Mouse (Mus musculus) liver, adult (tissue): Measurements from ENCODE around the gene Btbd11.

Source experiments
- GATA4 ChIP-seq: IDR thresholded peaks from 2 replicates; pipeline ENCODE4 v1.6.1; 2014; ENCODE audit warnings: mild to moderate bottlenecking, low read length; ENCODE audit not compliant: insufficient replicate concordance

The Btbd11 gene

DNA sequence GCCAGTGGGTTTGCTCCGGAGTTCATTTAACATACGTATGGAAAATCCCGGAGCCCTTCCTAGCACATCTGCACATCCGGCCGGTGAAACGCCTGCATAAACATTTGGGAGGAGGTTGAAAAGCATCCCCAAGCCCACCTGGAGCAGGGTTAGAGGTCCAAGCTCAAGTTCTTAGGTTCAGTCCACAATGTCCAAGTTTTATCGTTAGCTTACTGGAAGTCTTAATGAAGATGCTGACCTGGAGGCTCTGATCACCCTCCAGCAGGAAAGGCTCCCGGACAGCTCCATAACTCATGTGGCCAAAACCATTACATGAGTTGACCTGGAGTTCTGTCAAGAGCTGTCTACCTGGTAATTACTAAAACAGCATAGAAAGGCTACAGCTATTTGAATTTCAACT, 109.7 kb downstream of the Btbd11 start:
- TF ChIP-seq GATA4: no peak

DNA sequence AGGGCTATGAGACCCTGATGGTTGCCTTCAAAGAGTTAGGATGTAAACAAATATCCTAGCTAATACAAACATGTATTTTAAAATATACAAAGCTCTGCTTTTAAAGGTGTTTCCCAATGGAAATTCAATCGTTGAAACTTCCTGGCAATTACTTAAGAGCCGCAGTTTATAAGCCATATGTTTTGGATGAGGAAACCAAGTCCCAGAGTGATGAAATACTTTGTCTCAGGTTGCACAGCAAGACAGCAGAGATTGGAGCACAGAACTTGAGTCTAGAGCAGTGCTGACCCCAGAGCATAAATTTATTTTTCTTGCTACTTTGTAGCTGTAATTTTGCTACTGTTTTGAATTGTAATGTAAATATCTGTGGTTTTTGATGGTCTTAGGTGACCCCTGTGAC, 110.4 kb downstream of the Btbd11 start:
- TF ChIP-seq GATA4: no peak

DNA sequence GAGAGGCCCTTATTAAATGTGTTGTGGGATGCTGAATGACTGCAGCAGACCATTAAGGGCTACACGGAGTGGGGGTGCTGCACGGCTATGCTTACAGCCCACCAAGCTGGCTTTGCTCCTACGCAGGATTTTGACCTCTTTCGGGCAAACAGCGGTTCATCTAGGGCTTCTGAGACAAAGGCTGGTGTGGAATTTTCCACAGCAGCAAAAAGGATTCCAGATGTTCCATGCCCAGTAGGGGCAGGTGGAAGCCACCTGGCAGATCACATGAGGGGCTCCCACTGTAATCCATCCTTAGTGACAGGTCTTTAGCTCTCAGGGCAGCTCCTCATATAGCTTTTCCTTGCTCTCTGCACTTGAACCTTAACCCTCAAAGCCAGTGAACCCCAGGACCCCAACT, 111.3 kb downstream of the Btbd11 start:
- no peak for TF ChIP-seq GATA4

DNA sequence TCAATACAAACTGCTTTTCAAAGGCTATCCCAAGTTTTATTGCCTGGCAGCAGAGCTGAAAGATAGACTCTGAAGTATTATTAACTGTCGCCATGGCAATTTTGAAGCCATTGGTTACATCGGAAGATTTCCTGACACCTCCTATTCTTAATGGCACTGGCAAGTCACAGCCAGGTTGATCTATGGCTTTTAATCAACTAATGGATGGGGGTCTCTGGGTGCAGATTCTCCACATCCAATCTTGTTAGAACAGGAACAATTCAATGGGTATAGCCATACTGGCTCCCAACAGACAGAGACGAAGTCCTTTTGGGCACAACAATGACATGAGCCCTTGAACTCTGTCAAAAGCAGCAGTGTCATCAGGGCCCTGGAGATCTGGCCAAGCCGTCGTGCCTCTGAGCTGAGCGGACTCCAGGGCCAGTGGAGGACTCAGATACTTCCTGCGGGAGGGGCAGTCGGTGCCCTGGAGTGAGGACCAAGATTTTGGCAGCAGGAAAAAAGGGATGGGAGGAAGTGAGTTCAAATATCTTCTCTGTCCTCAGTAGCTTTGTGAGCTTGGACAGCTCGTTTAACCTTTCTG, 114.0 kb downstream of the Btbd11 start:
- no peak for TF ChIP-seq GATA4

DNA sequence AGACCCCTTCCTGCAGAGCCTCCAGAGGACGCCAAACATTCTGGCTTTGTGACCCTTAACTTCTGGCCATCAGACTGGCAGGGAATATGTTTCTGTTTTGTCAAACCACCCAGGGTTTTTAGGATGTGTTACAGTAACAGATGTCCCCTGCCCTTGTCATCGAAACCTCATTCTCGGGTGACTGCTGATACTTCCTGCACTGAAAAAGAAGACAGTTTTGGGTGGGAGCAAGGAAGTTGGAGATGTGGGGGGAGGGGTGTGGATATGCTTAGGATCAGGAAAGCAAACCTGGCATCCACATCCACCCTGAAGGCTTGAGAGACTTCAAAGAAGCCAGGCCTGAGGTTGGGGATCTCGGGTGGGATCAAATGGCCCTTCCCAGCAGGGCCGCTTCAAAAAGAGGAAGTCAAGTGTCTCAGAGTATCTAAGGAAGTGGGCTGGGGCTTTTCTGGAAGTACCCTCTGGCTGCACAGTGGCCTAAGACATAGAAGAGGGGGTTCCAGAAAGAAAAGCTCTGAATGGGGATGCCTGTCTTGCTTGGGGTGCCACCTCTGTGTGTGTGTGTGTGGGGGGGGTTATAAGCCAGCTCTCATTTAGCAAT, 115.5 kb downstream of the Btbd11 start:
- no peak for TF ChIP-seq GATA4

DNA sequence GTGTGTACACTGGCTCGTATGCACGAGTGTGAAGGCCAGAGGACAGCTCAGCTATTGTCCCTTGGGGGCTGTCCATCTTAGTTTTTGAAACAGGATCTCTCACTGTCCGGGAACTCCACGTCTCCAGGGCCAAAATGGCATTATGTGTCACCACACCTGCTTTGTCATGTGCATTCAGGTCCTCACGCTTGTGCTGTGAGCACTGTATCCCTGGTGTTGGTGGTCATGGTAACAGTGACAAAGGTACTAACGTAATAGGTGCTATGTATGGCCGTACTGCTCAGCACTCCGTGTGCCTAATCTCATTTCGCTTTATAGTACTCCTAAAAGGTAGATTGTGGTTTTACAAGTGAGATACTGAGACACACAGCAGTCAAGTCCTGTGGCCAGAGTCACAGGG, 116.0 kb downstream of the Btbd11 start:
- TF ChIP-seq GATA4: no peak

DNA sequence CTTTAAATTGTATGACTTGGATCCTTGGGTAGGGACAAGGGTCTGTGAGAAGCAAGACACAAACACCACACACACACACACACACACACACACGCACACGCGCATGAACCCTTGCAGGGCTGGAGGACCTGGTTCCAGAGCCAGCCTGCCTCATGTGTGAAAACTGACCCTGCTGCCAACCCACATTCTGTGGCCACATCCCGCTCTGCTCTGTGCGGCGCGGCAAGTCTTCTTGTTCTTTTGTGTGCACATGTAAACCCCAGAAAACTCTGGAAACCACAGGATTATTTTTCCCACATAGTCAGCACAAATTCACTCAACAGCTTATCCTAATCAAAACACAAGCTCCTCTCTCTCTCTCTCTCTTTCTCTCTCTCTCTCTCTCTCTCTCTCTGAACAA, 116.8 kb downstream of the Btbd11 start:
- TF ChIP-seq GATA4: no peak

DNA sequence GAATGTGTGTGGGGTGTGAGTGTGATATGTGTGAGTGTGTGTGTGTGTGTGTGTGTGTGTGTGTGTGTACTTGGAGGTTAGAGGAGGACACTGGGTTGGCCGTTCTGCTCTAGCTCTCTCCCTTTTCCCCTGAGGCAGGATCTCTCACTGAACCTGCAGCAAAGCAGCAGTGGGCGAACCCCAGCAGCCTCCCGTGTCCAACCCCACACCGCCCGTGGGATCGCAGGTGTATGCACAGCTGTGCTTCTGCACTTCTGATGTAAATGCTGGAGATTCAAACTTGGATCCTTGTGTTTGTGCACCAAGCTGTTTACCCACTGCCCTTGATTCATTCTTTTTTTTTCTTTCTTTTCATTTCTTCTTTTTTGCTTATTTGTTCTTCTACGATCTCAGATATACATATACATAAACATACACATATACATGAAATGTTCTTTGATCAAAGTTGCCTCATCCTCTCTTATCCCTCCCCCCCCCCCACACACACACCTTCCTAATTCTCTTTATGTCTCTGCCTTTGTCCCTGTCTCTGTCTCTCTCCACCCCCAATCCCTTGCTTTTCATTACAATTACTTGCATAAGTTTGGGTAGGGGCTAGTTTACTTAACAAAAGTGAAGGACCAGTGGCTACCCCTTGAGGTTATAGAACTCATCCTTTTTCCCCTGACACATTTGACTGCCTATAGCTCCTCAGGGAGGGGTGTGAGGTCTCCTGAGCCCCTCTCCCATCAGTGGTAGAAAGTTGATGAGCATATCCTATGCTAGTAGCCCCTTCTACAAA, 120.8 kb downstream of the Btbd11 start:
- no peak for TF ChIP-seq GATA4

DNA sequence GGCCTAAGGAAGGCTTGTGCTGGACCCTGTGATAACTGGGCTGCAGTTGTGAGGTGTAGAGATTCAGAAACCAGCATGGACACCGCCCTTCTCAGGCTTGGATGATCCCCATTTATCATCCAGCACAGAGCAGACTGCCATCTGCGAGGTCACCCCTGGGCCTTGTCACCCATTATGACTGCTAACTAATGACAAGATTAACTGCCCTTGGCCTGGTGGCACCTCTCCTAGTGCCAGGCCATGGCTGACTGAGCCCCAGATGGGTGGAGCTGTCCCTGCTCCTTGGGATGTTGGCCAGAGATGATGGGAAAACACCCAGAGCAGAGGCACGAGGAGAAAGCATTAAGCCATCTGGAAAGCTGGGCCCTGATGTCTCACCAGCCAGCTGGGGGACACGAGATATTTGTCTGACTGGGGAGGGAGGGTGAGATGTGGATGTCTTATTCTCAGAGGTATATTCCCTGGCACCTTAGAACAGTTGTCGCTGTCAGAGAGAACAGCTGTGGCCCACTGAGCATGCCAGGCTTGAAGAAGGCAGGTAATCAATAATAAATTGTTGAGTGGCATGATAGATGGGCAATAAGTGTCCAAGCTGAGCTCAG, 121.7 kb downstream of the Btbd11 start:
- TF ChIP-seq GATA4: no peak

DNA sequence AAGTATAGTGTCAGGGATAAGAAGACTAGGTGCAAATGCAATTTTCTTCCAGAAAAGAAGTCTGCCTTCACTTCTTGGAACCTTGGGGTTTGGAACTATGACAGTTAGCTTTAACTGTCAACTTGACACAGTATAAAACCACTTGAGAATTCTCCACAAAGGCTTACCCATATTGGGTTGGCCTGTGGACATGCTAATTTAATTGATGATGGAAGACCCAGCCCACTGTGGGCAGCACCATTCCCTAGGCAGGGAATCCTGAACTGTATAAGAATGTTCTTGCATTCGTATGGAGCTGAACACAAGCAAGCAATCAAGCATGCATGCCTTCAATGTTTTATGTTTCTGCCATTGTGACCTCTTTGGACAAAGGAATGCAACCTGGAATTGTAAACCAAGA, 122.4 kb downstream of the Btbd11 start:
- TF ChIP-seq GATA4: no peak

DNA sequence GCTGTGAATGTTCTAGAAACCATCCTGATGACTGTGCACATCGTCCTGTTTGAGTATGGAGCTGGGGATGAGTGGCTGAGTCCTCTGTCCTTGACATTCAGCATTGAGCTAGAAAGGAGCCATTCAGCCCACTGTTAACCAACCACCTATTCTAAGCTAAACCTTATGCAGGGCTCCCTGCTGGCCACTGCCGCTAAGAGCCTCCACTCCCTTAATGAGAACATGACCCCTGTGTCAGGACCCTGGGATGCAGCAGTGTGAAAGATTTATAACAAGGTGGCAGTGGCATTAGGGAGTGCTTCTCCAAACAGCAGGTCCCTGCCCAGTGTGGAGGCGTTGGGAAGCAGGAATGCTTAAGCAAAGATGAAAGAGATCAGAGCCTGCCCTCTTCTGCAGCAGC, 123.7 kb downstream of the Btbd11 start:
- TF ChIP-seq GATA4: no peak

DNA sequence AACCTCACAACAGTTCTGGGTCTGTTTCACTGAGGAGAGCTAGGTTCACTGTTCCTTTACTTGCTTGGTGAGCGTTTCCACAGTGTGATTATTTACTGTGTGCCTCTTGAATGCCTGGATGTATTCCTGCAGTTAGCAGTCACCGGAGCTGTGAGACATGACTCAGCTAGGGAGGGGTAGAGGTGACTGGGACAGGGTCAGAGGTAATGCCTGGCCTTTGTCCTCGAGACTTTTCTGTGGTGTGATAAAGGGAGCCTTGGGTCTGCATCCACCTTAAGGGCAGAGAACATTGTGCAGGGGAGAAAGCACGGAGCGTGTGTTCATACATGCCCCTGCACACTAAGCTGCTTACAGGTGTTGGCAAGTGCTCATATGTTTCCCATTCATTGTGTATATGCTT, 126.2 kb downstream of the Btbd11 start:
- no peak for TF ChIP-seq GATA4

DNA sequence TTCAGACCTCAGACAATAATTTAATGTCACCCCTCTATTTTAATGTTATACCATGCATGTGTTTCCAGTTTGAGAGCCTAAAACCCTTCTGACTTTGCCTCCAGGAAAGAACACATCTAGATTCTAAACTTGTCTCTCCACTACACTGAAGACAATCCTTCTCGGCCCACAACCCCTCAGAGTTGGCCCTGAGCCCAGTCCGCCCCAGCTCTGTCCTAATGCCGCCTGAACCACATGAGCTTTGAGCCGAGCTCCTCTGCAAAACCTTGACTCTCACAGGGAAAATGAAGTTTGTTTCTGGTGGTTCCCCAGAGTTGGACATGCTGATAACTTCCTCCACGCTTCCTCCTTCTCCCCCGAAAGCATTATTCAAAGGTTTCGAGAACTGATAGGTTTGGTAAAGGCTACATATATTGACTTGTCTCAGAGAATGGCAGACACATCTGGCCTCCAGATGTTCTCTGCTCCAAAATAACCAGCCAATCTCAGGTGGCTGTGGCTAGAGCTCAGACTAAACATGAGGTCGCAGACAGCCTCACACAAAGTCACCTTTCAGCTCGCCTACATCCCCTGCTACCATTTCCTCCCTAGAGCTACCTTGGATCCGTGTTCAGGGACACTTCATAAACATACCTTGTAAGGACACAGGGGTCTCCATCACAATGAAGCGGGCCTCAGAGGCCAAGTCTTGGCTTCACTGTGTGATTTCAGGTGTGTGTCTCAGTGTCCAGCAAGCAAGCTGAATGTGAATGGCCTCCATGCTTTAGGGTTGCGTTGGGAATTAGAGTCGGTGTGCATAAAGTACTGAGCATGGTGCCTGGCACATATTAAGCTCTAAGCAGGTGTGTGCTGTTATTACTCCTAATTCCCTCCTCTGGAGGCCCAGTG, 130.9 kb downstream of the Btbd11 start:
- TF ChIP-seq GATA4: no peak

DNA sequence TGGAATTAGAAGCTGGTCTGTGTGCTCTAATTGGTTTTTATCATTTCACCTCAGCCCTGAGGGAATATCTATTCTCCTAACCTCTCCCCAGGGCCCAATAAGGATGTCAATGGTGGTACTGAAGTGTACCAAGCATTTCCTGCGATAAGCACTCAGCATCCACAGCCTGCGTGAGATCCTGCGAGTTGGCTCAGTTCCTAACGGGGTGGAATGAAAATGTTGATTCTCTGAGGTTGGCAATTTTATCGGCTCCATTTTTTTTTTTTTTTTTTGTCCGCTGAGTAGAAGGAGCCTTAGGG, 131.4 kb downstream of the Btbd11 start:
- TF ChIP-seq GATA4: no peak

DNA sequence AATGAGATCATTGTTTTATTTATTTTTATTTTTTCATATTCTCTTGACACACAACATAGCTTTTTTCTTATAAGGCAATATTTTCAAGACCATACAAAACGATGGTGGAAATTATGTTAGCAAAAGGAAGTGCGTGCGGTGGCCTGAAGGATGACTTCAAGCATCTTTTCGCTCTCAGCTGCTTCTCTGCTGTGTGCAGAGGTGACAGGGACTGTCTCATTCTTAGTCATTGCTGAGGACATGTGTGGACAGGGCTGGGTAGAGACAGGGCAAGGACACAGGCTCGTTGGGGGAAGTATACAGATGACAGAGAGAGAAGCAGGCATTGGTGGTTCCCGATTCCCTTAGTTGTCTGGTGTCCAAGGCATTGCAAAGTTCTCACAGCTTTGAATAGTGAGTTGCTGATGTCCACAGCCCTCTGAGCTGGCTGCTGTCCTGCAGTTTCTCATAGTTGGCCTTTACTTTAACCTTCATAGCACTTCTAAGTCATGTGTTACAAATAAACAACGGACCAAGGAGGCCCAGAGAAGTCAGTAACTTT, 135.7 kb downstream of the Btbd11 start:
- no peak for TF ChIP-seq GATA4
